Mouse (Mus musculus) heart, adult 2 months (tissue): Measurements from ENCODE around the gene Mien1.

Source experiments
- CTCF ChIP-seq: fragments of 200-600 bp; IDR thresholded peaks from 2 replicates; pipeline ENCODE4 v1.8.1; 2022; ENCODE audit warnings: antibody characterized with exemption, mild to moderate bottlenecking, moderate library complexity
- EP300 ChIP-seq: fragments of 200-500 bp; IDR thresholded peaks from 2 replicates; pipeline ENCODE4 v1.6.1; 2011; ENCODE audit warnings: low read depth, low read length, control low read depth; ENCODE audit not compliant: insufficient read depth
- POLR2A ChIP-seq: fragments of 200-500 bp; IDR thresholded peaks from 2 replicates; pipeline ENCODE4 v1.6.1; 2011; ENCODE audit warnings: mild to moderate bottlenecking, low read depth, low read length, control low read depth; ENCODE audit not compliant: insufficient read depth

- TF ChIP-seq CTCF (no peak), POLR2A (no peak), EP300 (no peak)
Measured at GRCm38 (mm10) chr11:98408872-98409271, 29.9 kb downstream of the Mien1 start.
